Mouse (Mus musculus) heart, postnatal 0 days (tissue): ENCODE results near the gene Gm42906.

Experiments
- CTCF ChIP-seq: IDR thresholded peaks from 2 replicates; pipeline ENCODE4 v1.5.1; 2016; ENCODE audit warnings: antibody characterized with exemption, control low read depth, low read depth
- EP300 ChIP-seq: IDR thresholded peaks from 2 replicates; pipeline ENCODE4 v1.6.1; 2016; ENCODE audit warnings: antibody characterized with exemption, low read depth

- TF ChIP-seq CTCF (no peak), EP300 (no peak)
Measured at GRCm38 (mm10) chr5:151135965-151136364, 292.0 kb downstream of the Gm42906 start.
